Mouse (Mus musculus) cerebellum, adult 11-12 months (tissue): Measurements from ENCODE around the gene Dpyd.

Experiments
- DNase-seq: peaks from one replicate; pipeline ENCODE4 v3.0.0; 2022

The Dpyd gene

DNA sequence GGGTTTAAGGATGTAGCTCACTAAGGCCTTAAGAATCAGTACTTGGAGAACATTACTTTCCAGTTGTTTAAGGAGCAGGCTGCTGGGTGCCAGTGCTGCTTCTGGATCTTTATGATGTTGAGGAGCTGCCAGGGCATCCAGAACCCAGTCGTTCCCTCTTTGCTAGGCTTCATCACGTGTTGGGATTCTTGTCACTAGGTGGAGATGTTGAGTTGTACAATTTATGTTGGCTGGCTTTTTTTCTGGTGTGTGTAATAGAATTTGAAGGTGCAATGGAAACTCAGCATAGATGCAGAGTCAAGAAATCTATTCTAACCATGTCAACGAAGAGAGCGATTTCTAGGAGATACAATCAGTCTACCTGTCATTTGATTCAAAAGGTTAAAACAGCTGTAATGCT, 118.9 kb downstream of the Dpyd start:
- DNase-seq: no peak

DNA sequence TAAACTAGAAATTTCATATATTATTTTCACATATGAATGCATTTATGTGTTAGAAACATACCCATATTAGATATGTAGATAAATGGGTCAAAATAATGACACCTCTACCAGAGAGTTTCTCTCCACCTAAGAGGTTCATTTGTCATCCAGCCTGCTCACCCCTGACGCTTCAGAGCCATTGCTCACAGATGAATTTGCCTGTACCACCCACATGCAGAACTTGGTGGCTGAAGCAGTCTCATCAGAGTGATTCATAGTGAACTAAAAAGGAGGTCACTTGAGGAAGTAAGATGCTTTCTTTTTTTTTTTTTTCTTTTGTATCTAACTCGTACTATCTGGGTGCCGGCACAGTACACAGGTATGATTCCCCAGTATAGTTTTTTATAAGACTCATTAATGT, 188.3 kb downstream of the Dpyd start:
- no peak for DNase-seq

DNA sequence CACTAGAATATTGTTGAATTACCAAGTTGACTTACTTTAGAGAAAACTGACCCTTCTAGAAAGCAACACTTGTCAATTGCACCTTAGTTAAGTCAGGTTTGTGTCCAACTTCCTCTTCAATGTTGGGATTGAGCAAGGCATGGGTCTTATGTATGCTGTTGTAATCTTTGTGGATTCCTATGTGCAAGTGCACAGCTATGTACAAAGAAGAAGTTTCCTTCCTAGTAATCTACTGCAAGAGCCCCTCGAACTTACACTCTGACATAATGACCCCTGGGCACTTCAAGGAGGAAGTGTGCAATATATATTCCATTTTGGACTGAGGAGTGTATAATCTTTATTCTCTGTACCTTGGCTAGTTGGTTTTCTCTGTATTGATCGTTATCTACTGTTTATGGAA, 191.7 kb downstream of the Dpyd start:
- DNase-seq: no peak

GRCm38 (mm10) chr3:118756099-118756498, 194.2 kb downstream of the Dpyd start:
- DNase-seq: no peak

DNA sequence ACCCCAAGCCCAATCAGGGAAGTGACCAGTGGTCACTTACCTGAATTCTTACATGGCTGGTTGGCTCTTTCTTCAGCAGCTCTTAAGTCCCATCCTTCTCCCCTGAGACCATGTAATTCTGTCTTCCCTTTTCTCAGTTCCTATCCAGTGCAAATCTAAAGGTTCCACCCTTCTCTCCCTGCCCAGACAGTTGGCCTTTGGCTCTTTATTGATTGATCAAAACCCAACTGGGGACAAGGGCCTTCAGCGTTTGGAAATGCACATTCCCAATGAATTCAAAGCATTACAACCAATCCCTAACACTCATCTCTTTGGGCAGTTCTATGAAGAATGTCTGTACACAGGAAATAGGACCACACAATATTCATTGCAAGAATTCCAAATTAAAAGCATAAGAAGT, 251.0 kb downstream of the Dpyd start:
- DNase-seq: no peak

DNA sequence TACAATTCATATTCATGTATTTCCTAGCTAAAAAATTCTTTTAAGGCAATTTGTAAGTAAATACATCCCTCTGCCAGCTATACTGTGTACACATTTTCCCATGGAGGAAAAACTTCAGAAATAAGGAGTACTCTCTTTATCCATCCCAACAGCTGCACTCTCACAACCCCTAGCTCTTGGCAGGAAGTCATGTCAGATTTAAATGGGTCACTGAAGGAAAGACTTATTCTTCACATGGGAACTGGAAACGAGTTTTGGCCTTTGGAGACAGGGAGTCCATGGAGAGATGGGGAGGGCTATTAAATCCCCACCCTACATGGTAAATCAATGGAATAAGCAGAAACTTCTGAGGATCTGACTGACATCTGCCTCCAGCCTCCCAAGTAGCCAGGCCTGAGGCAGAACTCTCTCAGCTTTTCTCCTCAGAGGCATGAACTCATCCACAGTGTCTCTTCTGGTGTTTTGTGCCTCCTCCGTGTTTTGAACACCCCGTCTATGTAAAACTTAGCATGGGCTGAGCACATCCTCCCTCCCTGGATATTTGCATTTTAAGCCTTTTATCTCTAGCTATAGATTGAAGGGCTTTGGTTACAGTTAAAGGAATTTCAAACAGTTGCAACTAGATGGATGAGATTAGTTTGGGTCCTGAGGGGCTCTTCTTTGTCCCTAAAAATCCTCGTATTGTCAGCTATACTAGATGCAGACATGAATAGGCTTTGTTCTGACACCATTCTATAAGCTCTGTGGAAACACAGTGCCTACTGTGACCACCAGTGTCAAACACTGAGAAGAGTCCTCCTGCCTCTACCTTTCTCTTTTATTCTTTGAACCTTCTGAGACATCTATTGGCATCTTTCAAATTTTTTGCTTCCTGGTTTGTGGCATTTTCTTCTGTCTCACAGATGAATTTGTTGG, 288.9 kb downstream of the Dpyd start:
- no peak for DNase-seq

GRCm38 (mm10) chr3:118852711-118853110, 290.8 kb downstream of the Dpyd start:
- no peak for DNase-seq

DNA sequence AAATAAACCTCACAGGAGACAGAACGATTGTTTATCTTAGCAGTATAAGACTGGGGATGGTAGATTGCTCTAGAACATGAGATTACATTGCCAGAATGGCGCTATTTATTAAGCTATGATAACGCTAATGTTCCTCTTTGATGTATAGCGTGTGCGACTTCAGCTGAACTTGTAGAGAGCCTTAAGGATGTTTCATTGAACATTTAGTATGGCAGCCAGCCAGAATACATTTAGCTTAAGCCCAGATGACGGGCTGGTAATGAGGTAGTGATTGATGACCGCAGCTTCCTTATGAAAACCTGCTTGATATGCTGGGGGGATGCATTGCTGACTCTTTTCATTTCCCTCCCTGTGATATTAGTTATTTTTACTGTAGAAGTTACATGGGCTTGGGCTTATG, 293.5 kb downstream of the Dpyd start:
- DNase-seq: no peak

DNA sequence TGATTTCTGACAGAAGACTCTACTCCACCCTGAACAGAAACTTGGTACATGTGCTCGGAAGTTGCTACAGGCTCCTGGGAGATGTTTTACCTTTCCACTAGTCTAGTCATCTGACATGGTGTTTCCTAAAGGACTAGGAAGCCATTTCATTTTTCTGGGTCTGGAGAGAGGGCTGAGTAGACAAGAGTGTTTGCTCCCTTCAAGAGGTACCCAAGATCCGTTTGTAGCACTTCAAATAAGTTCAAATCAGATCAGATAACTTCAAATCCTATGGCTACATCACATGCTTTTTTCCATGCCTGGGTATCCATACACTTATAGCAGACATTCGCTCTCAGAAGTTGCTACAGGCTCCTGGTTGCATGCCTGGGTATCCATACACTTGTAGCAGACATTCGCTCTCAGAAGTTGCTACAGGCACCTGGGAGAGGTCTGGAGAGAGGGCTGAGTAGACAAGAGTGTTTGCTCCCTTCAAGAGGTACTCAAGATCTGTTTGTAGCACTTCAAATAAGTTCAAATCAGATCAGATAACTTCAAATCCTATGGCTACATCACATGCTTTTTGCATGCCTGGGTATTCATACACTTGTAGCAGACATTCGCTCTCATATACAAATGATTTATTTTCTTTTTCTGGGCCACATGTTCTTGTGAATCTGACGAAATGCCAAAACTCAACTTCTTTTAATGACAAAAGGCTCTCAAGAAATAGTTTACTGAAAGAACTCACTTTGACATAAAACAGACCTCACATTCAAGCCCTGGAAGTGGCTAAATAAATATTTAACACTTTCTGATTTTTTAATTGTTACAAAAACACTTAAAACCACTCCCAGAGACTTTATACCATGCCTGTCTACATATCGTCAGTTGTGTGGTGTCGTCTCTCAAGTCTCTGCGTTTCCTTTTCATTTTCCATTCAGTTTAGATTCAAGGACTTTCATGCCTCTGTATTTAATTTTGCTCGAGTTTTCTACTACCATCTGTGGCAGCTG, 307.5 kb downstream of the Dpyd start:
- DNase-seq: no peak

DNA sequence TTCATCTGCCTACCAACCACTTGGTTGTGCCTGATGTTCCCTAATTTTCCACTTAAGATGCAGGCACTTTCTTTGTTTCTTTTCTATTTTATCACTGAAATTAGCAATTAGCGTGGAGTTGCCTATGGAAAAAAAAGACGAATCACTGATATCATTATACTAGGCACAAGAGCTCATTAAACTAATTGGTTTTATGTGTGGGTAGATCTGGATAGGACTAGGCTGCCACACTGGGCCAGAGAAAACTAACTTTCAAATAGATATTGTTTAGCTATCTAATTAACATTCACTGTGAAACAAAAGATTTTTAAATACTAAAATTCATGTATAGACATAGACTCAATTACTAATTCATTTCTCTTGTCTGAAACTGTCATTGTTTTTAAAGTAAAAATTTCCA, 313.9 kb downstream of the Dpyd start:
- no peak for DNase-seq

DNA sequence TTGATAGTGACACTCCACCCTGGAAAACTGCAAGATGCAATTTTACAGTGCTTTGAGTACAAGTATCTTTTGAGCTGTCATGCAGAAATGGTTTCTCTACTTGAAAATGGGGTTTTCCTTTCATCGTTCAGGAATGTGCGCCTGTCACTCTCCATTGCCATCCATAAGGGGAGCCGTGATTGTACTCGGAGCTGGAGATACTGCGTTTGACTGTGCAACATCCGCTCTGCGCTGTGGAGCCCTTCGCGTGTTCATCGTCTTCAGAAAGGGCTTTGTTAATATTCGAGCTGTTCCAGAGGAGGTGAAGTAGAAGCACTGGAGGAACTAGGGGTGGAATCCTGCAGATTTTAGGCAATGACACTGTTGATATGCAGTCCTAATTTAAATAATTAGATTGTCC, 337.1 kb downstream of the Dpyd start:
- DNase-seq: no peak

DNA sequence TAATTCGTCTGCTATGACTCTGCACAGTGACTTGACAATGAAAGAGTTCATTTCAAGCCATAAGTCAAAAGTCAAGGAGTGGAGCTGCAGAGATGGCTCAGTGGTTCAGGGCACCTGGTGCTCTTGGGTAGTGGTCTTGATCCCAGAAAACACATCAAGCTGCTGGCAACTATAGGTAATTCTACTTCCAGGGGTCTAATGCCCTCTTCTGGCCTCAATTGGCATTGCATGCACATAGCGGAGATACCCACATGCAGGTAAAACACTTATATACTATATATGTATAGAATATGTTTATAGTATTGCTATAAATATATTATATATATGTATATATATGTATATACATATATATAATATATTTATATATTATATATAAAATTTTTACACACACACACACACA, 429.4 kb downstream of the Dpyd start:
- no peak for DNase-seq

- no peak for DNase-seq
These were observed 429.9 kb downstream of the Dpyd start for GRCm38 (mm10) chr3:118991793-118992192.

DNA sequence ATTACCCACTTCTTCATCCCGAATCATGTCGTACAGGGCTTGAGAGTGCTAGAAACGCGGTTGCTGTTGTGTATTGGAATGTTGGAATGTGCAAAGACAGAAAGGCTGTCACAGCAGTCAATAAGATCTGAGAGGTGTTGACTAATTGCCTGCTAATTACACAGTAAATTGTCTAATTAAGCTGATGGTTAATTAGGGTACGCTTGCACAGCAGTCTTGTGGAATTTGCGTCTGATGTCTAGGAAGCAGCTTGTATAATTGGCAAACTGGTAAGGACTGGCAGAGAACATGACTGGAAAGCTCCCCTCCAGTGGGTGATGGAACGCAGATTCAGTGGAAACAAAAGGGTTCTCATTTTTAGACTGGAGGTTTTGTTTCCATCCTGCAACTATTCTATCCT, 459.3 kb downstream of the Dpyd start:
- no peak for DNase-seq

GRCm38 (mm10) chr3:119042611-119043010, 480.7 kb downstream of the Dpyd start:
- no peak for DNase-seq

GRCm38 (mm10) chr3:119056144-119056543, 494.2 kb downstream of the Dpyd start:
- no peak for DNase-seq

DNA sequence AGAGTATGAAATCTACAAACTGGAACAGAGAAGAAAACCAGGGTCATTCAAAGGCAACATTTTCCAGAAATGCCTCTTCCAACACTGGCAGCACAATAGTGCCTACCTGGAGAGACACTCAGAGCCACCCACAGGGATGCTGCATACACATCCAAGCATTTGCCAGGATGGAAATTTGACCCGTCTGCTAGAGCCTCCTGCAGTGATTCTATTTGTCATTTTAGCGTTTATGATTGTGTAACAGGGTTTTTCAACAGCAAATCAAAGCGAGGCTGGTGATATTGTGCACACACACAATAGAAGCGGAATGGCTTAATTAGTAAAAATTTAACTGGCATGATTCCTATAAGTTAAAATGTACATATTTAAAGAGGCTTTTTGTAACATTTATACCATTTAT, 501.3 kb downstream of the Dpyd start:
- DNase-seq: peak; percentile 14

DNA sequence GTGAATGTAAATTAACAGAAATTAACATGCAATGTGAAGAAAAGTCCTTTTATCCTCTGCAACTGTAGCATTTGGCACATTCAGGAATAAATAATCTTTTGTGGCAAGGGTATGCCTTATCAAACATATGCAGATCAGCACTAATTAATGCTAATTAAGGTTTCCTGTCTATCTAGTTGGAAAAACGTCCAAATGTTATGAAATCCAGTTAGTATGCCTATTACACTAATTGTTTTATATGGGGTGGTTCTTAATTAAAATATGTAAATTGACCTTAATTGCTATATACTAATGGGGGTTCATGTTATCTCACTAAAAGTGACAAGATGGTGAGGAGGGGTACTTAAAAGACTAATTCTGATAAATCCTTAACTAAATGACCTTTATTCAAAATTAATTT, 501.7 kb downstream of the Dpyd start:
- no peak for DNase-seq

- DNase-seq: no peak
These were observed 502.8 kb downstream of the Dpyd start for GRCm38 (mm10) chr3:119064746-119065145.

- DNase-seq: no peak
These were observed 505.3 kb downstream of the Dpyd start for GRCm38 (mm10) chr3:119067221-119067620.

DNA sequence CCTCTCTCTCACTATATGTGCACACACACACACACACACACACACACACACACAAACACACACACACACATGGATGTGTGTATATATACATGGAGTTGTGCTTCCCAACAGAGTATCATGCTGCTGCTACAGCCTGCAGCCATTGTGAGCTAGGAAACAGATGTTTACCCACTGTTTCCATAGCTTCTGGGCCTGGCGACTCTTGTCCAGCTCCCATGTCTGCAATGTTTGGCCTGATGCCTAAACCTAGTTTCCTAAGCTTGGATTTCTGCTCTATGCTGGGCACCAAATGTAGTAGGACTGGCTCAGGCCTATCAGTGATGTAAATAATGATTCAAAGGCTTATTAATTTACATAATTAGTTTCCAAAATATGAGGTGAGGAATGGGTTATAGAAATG, 524.7 kb downstream of the Dpyd start:
- no peak for DNase-seq

- no peak for DNase-seq
These were observed 533.4 kb downstream of the Dpyd start for GRCm38 (mm10) chr3:119095223-119095886.

DNA sequence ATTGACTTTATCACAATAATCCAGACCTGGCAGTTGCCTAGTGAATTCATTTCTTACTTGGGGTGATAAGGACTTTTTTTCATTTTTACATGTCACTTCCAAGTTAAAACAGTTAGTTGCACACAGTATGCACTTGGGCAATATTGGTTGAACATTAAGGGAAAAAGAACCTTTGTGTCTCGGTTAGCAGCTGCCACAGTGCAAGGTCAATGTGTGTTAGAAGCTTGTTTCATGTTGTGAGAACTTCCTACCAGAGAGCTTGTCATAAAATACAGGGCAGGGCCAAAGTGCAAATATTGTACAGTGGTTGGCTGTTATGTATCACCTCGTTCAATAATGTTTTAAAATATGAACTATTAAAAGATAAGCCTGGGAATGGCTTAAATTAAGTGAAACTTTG, 564.1 kb downstream of the Dpyd start:
- no peak for DNase-seq
